Mouse (Mus musculus): ENCODE results near the gene Vipas39. TPM values are rescaled to one million over a fixed set of nuclear protein-coding genes. Genes with fewer than 3 reads are reported as not detected.
"Not testable (repeated sequence)": the region's sequence is repeated elsewhere in the genome, so short reads cannot be mapped to it uniquely, and the experiment has no call there.

Vipas39 gene
- polyA plus RNA-seq, 1 experiment: 37.6 TPM

DNA sequence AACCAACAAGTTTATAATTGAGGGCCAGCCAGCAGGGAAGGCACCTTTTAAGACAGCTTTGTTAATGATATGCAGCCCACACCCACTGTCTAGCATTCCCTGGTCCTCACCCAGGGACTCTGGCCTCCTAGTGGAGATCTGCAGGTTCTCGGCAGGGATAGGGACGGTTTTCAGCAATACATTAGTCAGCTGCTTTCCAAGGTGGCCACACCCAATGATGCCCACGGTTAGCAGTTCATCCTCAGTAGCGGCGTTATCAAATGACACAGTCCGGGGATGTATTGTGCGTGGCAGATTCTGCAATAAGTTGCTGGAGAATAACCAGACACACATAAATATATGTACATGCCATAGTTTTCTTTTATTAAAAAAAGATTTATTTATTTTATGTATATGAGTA is 39.3 kb downstream of the Vipas39 start:
- no peaks in the 10 kb centered on the region for H3K36me3 ChIP-seq (ENCODE audit: control insufficient read depth, insufficient read depth, low read length)
- WGBS: 92% methylated on average over 7 of the region's 7 CpGs
- peaks cover 3% of the 10 kb centered on the region; the same call in 1 of the 2 replicates for H3K4me1 ChIP-seq (replicated peaks; ENCODE audit: control insufficient read depth, insufficient read depth, low read length)
- TF ChIP-seq POLR2A (IDR thresholded peaks at IDR 0.05; ENCODE audit: control insufficient read depth, extremely low read depth, insufficient read depth, low read length, poor library complexity) (no peak), CTCF (IDR thresholded peaks at IDR 0.05; ENCODE audit: borderline replicate concordance, control insufficient read depth, extremely low read depth, insufficient read depth, low read length, poor library complexity) (no peak)
- H3K4me3 ChIP-seq (ENCODE audit: control insufficient read depth, insufficient read depth, low read length): no peak overlapping the region
- H3K27ac ChIP-seq (ENCODE audit: control insufficient read depth, insufficient read depth, low read length): no peak overlapping the region
- no peak for DNase-seq
- H3K27me3 ChIP-seq (ENCODE audit: control insufficient read depth, insufficient read depth, low read length): no peaks in the 10 kb centered on the region

DNA sequence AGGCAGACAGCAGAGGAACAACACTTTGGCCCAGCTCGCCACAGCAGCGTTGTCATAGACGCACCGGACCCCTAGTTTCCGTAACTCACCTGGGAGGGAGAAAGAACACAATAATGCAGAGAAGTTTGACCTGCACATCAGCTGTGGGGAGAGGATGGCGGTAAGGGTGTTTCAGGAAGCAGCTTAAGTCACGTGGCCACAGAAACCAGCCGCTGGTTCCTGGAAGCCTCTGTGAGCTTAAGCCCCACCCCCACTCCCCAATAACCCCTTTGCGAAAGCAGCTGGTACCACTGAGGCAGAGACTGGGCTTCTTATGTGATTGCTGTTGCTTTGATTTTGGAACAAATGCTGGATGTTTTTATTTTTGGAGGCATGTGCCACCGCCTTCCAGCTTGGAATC is 41.1 kb downstream of the Vipas39 start:
- H3K4me1 ChIP-seq (replicated peaks; ENCODE audit: control insufficient read depth, insufficient read depth, low read length): peaks cover 3% of the 10 kb centered on the region; the same call in 1 of the 2 replicates
- TF ChIP-seq POLR2A (IDR thresholded peaks at IDR 0.05; ENCODE audit: control insufficient read depth, extremely low read depth, insufficient read depth, low read length, poor library complexity): no peak
- no peak for TF ChIP-seq CTCF (IDR thresholded peaks at IDR 0.05; ENCODE audit: borderline replicate concordance, control insufficient read depth, extremely low read depth, insufficient read depth, low read length, poor library complexity)
- no peaks in the 10 kb centered on the region for H3K27me3 ChIP-seq (ENCODE audit: control insufficient read depth, insufficient read depth, low read length)
- no peaks in the 10 kb centered on the region for H3K36me3 ChIP-seq (ENCODE audit: control insufficient read depth, insufficient read depth, low read length)
- no peak overlapping the region for H3K4me3 ChIP-seq (ENCODE audit: control insufficient read depth, insufficient read depth, low read length)
- H3K27ac ChIP-seq (ENCODE audit: control insufficient read depth, insufficient read depth, low read length): no peak overlapping the region
- DNase-seq: peak; percentile 4
- WGBS: 64% methylated on average over 10 of the region's 10 CpGs

DNA sequence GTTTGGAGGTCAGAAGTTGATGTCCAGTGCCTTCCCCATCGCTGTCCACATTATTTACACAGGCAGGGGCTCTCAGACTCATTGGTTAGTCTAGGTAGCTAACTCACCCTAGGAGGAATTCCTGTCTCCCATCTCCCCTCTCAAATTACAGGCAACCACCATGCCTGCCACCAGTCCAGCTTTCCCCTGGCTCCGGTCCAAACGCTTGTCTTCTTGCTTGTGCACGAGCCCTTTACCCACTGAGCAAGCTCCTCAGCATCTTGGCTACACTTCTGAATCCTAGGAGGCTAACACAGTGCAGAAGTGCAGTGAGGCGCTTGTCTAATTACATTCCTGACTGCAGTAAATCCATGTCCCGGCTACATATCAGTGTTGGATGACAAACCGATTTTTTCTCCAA is 46.7 kb downstream of the Vipas39 start:
- H3K27me3 ChIP-seq (ENCODE audit: control insufficient read depth, insufficient read depth, low read length): no peaks in the 10 kb centered on the region
- TF ChIP-seq CTCF (IDR thresholded peaks at IDR 0.05; ENCODE audit: borderline replicate concordance, control insufficient read depth, extremely low read depth, insufficient read depth, low read length, poor library complexity) (no peak), POLR2A (IDR thresholded peaks at IDR 0.05; ENCODE audit: control insufficient read depth, extremely low read depth, insufficient read depth, low read length, poor library complexity) (no peak)
- 93% methylated on average over 7 of the region's 7 CpGs for whole genome bisulfite sequencing

DNA sequence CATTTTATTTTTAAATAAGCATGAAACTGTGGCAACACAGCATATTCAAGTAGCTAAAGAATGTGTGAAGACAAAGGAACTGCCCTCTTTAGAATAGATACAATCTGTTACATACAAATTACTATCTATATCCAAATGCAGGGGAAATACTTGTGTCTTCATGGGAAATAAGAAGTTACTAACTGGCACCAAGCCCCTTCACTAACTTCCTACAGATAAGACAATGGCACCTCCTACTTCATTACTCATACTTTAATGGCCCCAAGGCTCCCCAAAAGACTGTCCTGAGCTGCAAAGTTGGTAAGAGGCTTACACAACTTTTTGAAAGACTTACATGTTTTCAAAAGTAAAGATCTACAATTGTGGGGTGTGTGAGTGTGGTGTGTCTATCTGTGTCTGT is 48.5 kb downstream of the Vipas39 start:
- no peak overlapping the region for H3K4me3 ChIP-seq (ENCODE audit: control insufficient read depth, insufficient read depth, low read length)
- no peak overlapping the region for H3K27ac ChIP-seq (ENCODE audit: control insufficient read depth, insufficient read depth, low read length)
- DNase-seq: no peak
- TF ChIP-seq POLR2A (IDR thresholded peaks at IDR 0.05; ENCODE audit: control insufficient read depth, extremely low read depth, insufficient read depth, low read length, poor library complexity) (no peak), CTCF (IDR thresholded peaks at IDR 0.05; ENCODE audit: borderline replicate concordance, control insufficient read depth, extremely low read depth, insufficient read depth, low read length, poor library complexity) (no peak)
- H3K27me3 ChIP-seq (ENCODE audit: control insufficient read depth, insufficient read depth, low read length): no peaks in the 10 kb centered on the region
- no peaks in the 10 kb centered on the region for H3K36me3 ChIP-seq (ENCODE audit: control insufficient read depth, insufficient read depth, low read length)
- H3K4me1 ChIP-seq (replicated peaks; ENCODE audit: control insufficient read depth, insufficient read depth, low read length): no peaks in the 10 kb centered on the region

More for the DNA sequence above, 46.7 kb downstream of the Vipas39 start:
- H3K36me3 ChIP-seq (ENCODE audit: control insufficient read depth, insufficient read depth, low read length): no peaks in the 10 kb centered on the region
- H3K27ac ChIP-seq (ENCODE audit: control insufficient read depth, insufficient read depth, low read length): no peak overlapping the region
- H3K4me3 ChIP-seq (ENCODE audit: control insufficient read depth, insufficient read depth, low read length): no peak overlapping the region
- no peaks in the 10 kb centered on the region for H3K4me1 ChIP-seq (replicated peaks; ENCODE audit: control insufficient read depth, insufficient read depth, low read length)
- DNase-seq: no peak

DNA sequence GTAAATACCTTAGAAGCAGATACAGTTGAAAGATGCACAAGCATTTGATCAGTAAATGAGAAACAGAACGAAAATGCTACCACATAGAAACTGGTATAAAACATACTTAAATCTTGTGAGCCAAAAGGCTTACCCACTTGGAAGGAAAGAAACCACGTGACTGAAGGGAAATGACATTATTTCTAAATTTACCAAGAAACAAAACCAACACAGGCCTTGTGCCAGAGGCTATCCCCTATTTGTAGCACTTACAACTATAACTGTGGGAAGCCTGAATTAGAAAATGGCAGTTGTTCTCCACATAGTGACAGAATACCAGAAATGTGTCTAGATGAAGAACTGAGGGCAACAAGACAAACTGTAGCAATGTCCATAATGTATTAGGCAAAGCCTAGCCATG is 50.0 kb downstream of the Vipas39 start:
- Histone ChIP-seq H3K4me3 (ENCODE audit: control insufficient read depth, insufficient read depth, low read length) (no peak overlapping the region), H3K27ac (ENCODE audit: control insufficient read depth, insufficient read depth, low read length) (no peak overlapping the region), H3K4me1 (replicated peaks; ENCODE audit: control insufficient read depth, insufficient read depth, low read length) (no peaks in the 10 kb centered on the region), H3K27me3 (ENCODE audit: control insufficient read depth, insufficient read depth, low read length) (no peaks in the 10 kb centered on the region), H3K36me3 (ENCODE audit: control insufficient read depth, insufficient read depth, low read length) (no peaks in the 10 kb centered on the region)
- TF ChIP-seq POLR2A (IDR thresholded peaks at IDR 0.05; ENCODE audit: control insufficient read depth, extremely low read depth, insufficient read depth, low read length, poor library complexity): no peak
- no peak for TF ChIP-seq CTCF (IDR thresholded peaks at IDR 0.05; ENCODE audit: borderline replicate concordance, control insufficient read depth, extremely low read depth, insufficient read depth, low read length, poor library complexity)
- no peak for DNase-seq
- WGBS: 46% methylated on average over 2 of the region's 2 CpGs

DNA sequence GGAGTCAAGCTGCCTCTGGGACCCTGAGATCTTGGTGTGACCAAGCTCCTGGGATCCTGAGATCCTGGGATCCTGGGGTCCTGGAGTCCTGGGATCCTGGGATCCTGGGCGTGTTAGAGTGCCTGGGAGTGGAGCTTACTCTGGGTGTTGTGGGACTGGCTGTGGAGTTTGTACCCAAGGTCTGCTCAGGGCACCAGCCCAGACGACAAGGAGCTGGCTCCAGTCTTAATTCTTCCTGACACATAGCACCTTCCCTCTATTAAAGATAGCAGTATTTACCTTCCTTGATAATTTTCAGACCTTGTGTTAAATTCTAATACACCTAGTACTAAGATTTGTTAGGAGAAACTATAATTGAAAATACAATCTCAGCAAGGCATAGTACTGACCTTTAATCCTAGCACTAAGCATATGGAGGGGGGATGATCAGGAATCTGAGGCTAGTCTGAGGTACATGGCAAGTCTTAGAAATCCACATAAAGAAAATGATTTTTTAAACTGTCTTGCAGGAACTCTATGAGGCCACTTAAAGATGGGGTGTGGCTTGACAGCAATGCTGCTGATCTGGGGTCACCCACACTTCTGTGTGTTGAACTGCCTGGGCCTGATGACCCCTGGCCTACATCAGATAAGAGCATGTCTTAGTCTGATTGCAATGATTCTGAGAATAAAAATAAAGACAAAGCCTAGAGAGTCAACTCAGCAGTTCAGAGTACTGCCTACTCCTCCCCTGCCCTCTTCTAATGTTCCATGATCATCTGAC is 53.0 kb downstream of the Vipas39 start:
- Histone ChIP-seq H3K36me3 (ENCODE audit: control insufficient read depth, insufficient read depth, low read length) (no peaks in the 10 kb centered on the region), H3K4me3 (ENCODE audit: control insufficient read depth, insufficient read depth, low read length) (no peak overlapping the region), H3K27me3 (ENCODE audit: control insufficient read depth, insufficient read depth, low read length) (no peaks in the 10 kb centered on the region), H3K4me1 (replicated peaks; ENCODE audit: control insufficient read depth, insufficient read depth, low read length) (no peaks in the 10 kb centered on the region), H3K27ac (ENCODE audit: control insufficient read depth, insufficient read depth, low read length) (no peak overlapping the region)
- TF ChIP-seq CTCF (IDR thresholded peaks at IDR 0.05; ENCODE audit: borderline replicate concordance, control insufficient read depth, extremely low read depth, insufficient read depth, low read length, poor library complexity): no peak
- TF ChIP-seq POLR2A (IDR thresholded peaks at IDR 0.05; ENCODE audit: control insufficient read depth, extremely low read depth, insufficient read depth, low read length, poor library complexity): no peak
- WGBS: 91% methylated on average over 2 of the region's 2 CpGs
- DNase-seq: no peak

DNA sequence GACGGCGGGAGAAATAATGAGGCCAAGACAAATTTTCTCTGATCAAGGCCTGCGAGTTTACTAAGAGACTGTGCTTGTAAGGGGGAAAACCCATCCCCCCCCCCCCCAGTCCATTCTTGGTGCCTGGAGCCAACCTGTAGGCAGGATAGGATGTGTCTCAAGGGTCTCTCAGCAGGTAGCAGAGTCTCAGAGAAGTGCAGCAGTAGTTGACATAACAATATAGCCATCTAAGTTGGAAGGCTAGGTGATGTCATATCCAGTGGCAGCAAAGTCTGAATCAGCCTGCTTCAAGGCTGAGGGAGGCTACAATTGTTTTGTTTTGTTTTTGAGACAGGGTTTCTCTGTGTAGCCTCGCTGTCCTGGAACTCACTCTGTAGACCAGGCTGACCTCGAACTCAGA is 60.3 kb downstream of the Vipas39 start:
- not testable (repeated sequence) for H3K36me3 ChIP-seq (ENCODE audit: control insufficient read depth, insufficient read depth, low read length); H3K27me3 ChIP-seq (ENCODE audit: control insufficient read depth, insufficient read depth, low read length); H3K4me1 ChIP-seq (replicated peaks; ENCODE audit: control insufficient read depth, insufficient read depth, low read length); H3K27ac ChIP-seq (ENCODE audit: control insufficient read depth, insufficient read depth, low read length); H3K4me3 ChIP-seq (ENCODE audit: control insufficient read depth, insufficient read depth, low read length); DNase-seq
- 96% methylated on average over 5 of the region's 5 CpGs for WGBS

Measured in thymus, adult 2 months (tissue).